Mouse (Mus musculus) forebrain, embryonic 15.5 days (tissue): ENCODE measurements around the gene Coro2b. TPM values are rescaled to one million over a fixed set of nuclear protein-coding genes. Genes with fewer than 3 reads are reported as not detected.
A peak's percentile ranks its signal among the peaks of the same experiment; 100 is the strongest.

ENCODE experiments used
- ATAC-seq: fragments of 200-750 bp; cut with Nextera tagmentation; replicated peaks from 2 replicates; pipeline ENCODE4 v1.8.0; 2017; ENCODE audit warnings: mild to moderate bottlenecking, moderate TSS enrichment, moderate library complexity
- H3K27ac ChIP-seq: fragments of 300-500 bp; sonication (generic); replicated peaks from 2 replicates; pipeline ENCODE4 v1.5.1; 2015; ENCODE audit warnings: mild to moderate bottlenecking, inconsistent platforms
- H3K27me3 ChIP-seq: fragments of 300-500 bp; sonication (generic); 2 replicates; pipeline ENCODE4 v1.6.1; 2015; ENCODE audit warnings: inconsistent platforms
- H3K36me3 ChIP-seq: fragments of 300-500 bp; sonication (generic); 2 replicates; pipeline ENCODE4 v1.6.1; 2015; ENCODE audit warnings: mild to moderate bottlenecking, inconsistent platforms
- H3K4me1 ChIP-seq: fragments of 300-500 bp; sonication (generic); 2 replicates; pipeline ENCODE4 v1.6.1; 2015; ENCODE audit warnings: inconsistent platforms
- H3K4me2 ChIP-seq: fragments of 300-500 bp; sonication (generic); replicated peaks from 2 replicates; pipeline ENCODE4 v1.6.1; 2015; ENCODE audit warnings: mild to moderate bottlenecking, inconsistent platforms
- H3K4me3 ChIP-seq: fragments of 300-500 bp; sonication (generic); 2 replicates; pipeline ENCODE4 v1.5.1; 2015; ENCODE audit warnings: mild to moderate bottlenecking, inconsistent platforms
- H3K9ac ChIP-seq: fragments of 300-500 bp; sonication (generic); replicated peaks from 2 replicates; pipeline ENCODE4 v1.6.1; 2015; ENCODE audit warnings: mild to moderate bottlenecking, inconsistent platforms
- H3K9me3 ChIP-seq: fragments of 300-500 bp; sonication (generic); 2 replicates; pipeline ENCODE4 v1.6.1; 2016; ENCODE audit warnings: inconsistent platforms
- WGBS: fragments of 180-500 bp; shearing (Covaris S2); methylation state at CpG from one replicate; pipeline ENCODE4 v1.1.7; 2015; ENCODE audit warnings: mixed read lengths; 5-methylcytosine and 5-hydroxymethylcytosine counted together
- polyA plus RNA-seq: library from polyadenylated mRNA; unstranded; fragments of >200 nt; fragmentation: Nextera tagmentation; extraction: Ambion mirVana; gene quantifications from 2 replicates; pipeline ENCODE4 v1.2.1, GENCODE M21; 2015

Gene Coro2b
- polyA plus RNA-seq, 1 experiment from 2014 or later = 41.0 TPM

DNA sequence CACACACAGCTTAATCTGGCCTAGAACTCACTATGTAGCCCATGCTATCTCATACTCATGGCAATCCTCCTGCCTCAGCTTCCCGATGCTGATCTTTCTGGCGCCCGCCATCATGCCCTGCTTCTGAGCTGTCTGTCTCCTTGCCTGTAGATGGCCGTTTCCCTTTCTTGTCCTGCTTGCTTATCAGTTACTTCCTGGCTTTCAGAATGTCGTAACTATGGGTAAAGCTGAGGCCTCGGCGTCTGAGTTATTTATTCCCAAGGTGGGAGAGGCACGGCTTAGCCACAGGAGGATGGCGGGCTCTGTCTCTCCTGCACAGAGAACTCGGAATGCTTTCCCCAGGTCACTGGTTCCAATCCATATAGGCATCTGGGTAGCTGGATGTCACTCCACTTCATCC is 113.9 kb downstream of the Coro2b start:
- Histone ChIP-seq H3K4me3 (no peak overlapping the region), H3K4me1 (0 out of 2 replicates have a peak, but pooled peaks cover 4% of the 10 kb centered on the region), H3K4me2 (no peak overlapping the region), H3K9me3 (no peaks in the 10 kb centered on the region), H3K27ac (no peak overlapping the region), H3K27me3 (no peaks in the 10 kb centered on the region), H3K36me3 (peaks cover 42% of the 10 kb centered on the region), H3K9ac (no peak overlapping the region)
- ATAC-seq = no peak
- 95% methylated on average over 10 of the region's 10 CpGs for WGBS

DNA sequence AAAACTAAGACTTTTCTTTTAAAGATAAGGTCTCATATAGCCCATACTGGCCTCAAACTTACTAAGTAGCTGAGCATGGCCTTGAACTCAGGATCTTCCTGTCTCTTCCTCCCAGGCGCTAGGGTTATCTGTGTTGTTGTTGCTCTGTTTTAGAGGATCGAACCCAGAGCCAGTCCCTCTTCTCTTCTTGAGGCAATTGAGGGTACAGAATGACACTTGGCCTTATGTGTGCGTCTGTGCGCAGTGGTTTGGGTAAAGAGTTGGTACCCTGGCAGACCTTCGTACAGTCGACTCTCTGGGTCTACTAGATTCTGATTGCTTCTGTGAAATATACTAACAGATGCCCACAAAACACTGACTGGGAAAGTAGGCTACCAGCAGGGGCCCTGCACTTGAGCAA is 114.9 kb downstream of the Coro2b start:
- no peak overlapping the region for H3K4me2 ChIP-seq
- H3K4me1 ChIP-seq = 0 out of 2 replicates have a peak, but pooled peaks cover 4% of the 10 kb centered on the region
- no peak overlapping the region for H3K9ac ChIP-seq
- H3K27me3 ChIP-seq = no peaks in the 10 kb centered on the region
- H3K9me3 ChIP-seq = no peaks in the 10 kb centered on the region
- ATAC-seq = no peak
- 98% methylated on average over 6 of the region's 6 CpGs for WGBS
- no peak overlapping the region for H3K27ac ChIP-seq
- H3K36me3 ChIP-seq = peaks cover 32% of the 10 kb centered on the region
- H3K4me3 ChIP-seq = no peak overlapping the region

DNA sequence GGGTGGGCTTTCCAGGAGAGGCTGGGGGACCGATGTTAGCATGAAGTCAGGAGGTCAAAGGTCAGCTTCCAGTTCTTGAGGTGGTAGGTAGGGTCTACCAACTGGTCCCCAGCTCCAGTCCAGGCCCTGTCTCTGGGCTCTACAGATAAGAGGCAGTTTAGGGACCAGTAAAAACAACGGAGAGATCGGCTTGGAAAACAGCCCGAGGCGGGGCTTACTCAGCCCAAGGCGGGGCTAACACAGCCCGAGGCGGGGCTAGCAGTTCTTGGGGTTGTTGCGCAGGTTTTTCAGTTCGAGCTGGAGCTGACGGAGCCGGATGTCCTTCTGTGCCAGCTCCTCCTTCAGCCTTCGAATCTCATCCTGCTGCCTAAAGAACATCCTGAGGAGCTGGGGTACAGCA is 115.8 kb downstream of the Coro2b start:
- Histone ChIP-seq H3K27ac (no peak overlapping the region), H3K4me2 (no peak overlapping the region), H3K4me3 (no peak overlapping the region), H3K27me3 (no peaks in the 10 kb centered on the region), H3K36me3 (peaks cover 28% of the 10 kb centered on the region), H3K4me1 (peaks cover 8% of the 10 kb centered on the region; the same call in 1 of the 2 replicates), H3K9me3 (no peaks in the 10 kb centered on the region), H3K9ac (no peak overlapping the region)
- 5% methylated on average over 13 of the region's 13 CpGs for WGBS
- ATAC-seq = peak; percentile 39

DNA sequence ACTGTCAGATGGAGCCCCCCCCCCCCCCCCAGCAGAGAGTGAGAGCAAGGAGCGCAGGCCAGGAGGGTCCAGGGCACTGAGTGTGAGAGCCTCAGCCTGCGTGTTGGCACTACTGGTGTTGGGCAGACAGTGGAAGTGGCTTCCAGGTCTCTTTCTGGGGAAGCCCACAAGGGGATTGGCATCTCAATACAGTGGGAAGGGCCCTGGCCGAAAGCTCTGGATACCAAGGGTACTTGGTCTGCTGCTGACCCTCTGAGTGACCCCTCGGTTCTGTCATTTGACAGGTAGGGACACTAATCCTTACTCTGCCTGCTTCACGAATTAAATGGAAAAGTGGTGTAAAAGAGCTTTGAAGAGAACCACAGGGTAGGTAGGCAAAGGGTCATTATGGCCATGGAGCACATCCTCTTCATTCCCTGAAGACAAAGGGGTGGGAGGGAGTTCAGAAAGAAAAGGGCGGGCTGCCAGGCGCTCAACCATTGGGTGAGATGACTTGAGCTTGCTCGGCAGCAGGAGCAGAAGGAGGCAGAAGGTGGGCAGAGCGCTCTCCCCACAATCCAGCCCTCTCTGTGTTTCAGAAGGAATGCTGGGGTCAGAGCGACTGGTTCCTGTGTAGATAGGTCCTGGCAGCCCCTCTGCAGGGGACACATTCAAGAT is 116.5 kb downstream of the Coro2b start:
- H3K4me2 ChIP-seq = no peak overlapping the region
- no peaks in the 10 kb centered on the region for H3K9me3 ChIP-seq
- WGBS = 38% methylated on average over 10 of the region's 10 CpGs
- peaks cover 27% of the 10 kb centered on the region for H3K36me3 ChIP-seq
- no peaks in the 10 kb centered on the region for H3K27me3 ChIP-seq
- H3K4me1 ChIP-seq = peaks cover 12% of the 10 kb centered on the region
- no peak overlapping the region for H3K9ac ChIP-seq
- no peak overlapping the region for H3K27ac ChIP-seq
- ATAC-seq = no peak
- H3K4me3 ChIP-seq = no peak overlapping the region

DNA sequence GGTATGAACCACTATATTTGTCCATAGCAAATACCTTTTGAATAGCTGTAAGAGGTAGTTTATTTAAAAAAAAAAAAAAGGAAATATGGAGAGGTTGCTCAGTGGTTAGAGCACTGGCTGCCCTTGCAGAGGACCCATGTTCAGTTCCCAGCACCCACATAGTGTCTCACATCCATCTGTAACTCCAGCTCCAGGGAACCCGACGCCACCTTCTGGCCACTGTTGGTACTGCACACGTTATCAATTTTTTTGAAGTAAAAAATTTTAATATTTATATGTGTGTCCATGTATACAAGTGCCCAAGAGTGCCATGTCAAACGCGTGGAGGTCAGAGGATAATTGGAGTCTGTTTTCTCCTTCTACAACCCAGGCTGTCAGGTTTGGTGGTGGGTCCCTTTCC is 118.1 kb downstream of the Coro2b start:
- Histone ChIP-seq H3K9me3 (no peaks in the 10 kb centered on the region), H3K36me3 (peaks cover 12% of the 10 kb centered on the region; the same call in 1 of the 2 replicates), H3K4me1 (peaks cover 17% of the 10 kb centered on the region), H3K4me2 (no peak overlapping the region), H3K4me3 (no peak overlapping the region), H3K27me3 (no peaks in the 10 kb centered on the region), H3K27ac (no peak overlapping the region), H3K9ac (no peak overlapping the region)
- 67% methylated on average over 5 of the region's 5 CpGs for WGBS
- no peak for ATAC-seq

DNA sequence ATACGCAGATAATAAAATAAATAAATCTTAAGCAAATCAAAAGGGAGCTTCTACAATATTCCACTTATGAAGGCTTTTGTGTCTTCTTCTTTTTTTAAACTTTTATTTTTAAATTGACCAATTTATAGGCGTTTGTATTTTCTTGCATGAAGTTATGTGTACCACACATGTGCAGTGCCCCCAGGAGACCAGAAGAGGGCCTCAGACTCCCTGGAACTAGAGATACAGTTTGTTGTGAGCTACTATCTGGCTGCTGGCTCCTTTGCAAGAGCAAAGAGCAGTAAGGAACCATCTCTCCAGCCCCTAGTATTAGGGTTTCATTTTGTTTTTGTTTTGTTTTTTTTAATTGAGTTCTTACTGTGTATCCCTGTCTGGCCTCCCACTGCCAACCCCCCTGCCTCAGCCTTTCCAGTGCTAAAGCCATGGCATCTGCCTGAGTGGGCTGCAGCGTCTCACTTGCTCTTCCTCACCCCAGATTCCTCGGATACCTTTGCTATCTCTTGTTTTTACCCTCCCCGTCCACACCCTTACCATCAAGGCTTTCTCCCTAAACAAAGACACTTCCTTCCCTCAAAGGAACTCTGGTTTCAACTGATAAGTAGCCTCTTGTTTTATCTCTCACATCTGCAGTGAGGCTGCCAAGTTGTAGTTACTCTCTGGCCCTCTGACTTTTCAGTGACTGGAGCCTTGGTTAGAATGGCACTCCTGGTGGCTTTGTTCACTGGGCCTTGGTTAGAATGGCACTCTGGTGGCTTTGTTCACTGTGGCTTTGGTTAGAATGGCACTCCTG is 129.3 kb downstream of the Coro2b start:
- 88% methylated on average over 5 of the region's 5 CpGs for WGBS
- Histone ChIP-seq H3K4me3 (no peak overlapping the region), H3K27me3 (no peaks in the 10 kb centered on the region), H3K27ac (no peak overlapping the region), H3K4me1 (no peaks in the 10 kb centered on the region), H3K4me2 (no peak overlapping the region), H3K9ac (no peak overlapping the region), H3K9me3 (no peaks in the 10 kb centered on the region), H3K36me3 (no peaks in the 10 kb centered on the region)
- ATAC-seq = no peak

DNA sequence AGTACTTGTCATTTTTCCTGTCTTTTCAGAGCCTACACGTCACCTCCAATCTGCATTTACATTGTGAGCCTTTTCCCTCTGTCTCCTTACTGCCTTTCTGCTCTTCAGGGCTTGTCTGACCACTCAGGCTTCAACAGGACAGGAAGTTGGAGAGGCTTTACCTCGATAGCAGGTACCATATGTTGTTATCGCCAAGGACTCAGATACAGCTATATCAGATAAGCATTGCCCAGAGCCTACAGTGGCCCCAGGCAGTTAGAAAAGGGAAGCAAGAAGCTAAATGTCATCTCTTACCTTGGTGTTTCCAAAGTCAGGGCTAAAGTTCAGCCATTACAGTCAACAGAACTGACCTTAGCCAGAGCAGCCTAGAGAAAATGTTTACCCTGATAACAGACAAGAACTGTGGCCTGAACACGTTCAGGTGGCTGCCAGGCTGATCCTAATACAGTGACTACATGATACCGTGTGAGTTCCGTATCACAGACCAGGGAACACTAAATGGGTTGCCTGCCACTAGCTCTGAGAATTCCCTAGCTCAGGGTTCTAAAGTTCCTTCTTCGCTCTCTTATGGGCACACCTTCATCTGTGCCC is 130.3 kb downstream of the Coro2b start:
- Histone ChIP-seq H3K27me3 (no peaks in the 10 kb centered on the region), H3K9me3 (no peaks in the 10 kb centered on the region), H3K36me3 (no peaks in the 10 kb centered on the region), H3K4me1 (no peaks in the 10 kb centered on the region), H3K9ac (no peak overlapping the region), H3K4me3 (no peak overlapping the region), H3K4me2 (no peak overlapping the region), H3K27ac (no peak overlapping the region)
- 85% methylated on average over 7 of the region's 7 CpGs for WGBS
- no peak for ATAC-seq

DNA sequence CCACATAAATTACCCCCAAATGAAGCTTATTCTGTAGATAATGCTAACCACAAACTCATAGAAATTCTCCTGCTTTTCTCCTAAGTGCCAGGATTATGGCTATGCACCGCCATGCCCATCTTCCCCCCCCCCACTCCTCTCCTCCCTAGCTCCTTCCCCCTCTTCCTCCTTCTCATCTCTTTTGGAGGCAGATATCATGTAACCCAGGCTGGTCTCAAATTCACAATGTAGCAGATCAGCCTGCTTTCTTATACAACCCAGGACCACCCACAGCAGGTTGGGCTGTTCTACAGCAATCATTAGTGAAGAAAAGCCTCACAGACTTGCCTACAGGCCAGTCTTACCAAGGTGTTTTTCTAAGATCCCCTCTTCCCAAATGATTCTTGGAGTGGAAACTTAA is 135.3 kb downstream of the Coro2b start:
- no peaks in the 10 kb centered on the region for H3K4me1 ChIP-seq
- H3K27ac ChIP-seq = no peak overlapping the region
- no peak for ATAC-seq
- 68% methylated on average over 1 of the region's 1 CpGs for WGBS
- H3K9ac ChIP-seq = no peak overlapping the region
- H3K4me2 ChIP-seq = no peak overlapping the region
- H3K36me3 ChIP-seq = no peaks in the 10 kb centered on the region
- no peaks in the 10 kb centered on the region for H3K9me3 ChIP-seq
- H3K4me3 ChIP-seq = no peak overlapping the region
- no peaks in the 10 kb centered on the region for H3K27me3 ChIP-seq

DNA sequence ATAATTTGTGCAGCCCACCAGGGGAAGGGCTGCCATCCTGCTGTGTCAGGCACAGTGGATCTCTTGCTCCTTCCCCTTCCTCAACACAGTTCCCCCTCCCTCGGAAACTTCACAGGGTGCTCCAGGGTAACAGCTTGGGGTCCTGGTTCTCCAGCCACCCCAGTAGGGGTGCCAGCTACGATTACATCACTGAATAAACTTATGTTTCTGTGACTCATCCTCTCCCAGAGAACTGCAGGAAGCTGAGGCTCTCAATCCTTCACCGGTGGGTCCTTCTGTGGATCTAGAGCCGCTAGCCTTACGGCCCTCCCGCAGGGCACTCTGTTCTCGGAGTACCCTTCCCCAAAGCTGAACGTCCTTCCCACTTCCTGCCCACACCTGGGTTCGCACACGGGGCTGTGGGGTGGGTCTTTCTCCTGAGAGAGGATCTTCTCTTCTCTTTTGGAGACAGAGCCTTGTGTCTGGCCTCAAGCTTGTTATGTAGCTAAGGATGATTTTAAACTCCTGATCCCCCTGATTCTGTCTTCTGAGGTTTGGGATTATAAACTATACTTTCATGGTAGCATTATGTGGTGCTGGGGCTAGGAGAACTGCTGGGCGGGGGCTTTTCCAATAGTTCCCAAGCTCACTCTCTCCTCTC is 136.2 kb downstream of the Coro2b start:
- no peak for ATAC-seq
- Histone ChIP-seq H3K27me3 (no peaks in the 10 kb centered on the region), H3K4me3 (no peak overlapping the region), H3K36me3 (no peaks in the 10 kb centered on the region), H3K4me2 (no peak overlapping the region), H3K27ac (no peak overlapping the region), H3K9ac (no peak overlapping the region), H3K4me1 (no peaks in the 10 kb centered on the region), H3K9me3 (no peaks in the 10 kb centered on the region)
- 73% methylated on average over 11 of the region's 11 CpGs for WGBS

DNA sequence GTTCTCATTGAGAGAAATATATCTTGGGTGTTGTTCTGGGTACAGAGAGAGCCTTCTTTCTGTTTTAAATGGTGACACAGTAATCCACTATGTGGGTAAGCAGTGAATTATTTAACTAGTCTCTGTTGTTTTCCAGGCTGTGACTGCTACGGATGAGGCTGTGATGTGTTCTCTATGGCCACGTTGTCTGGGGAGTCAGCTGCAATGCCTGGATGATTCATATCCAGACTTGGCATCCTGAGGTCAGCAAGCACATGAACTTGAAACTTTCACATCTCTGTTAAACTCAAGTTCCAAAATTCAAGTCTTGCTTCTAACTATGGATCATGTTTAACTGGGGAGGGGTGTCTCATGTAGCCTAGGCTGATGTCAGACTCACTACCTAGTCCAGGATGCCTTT is 142.7 kb downstream of the Coro2b start:
- no peaks in the 10 kb centered on the region for H3K9me3 ChIP-seq
- H3K9ac ChIP-seq = no peak overlapping the region
- H3K4me1 ChIP-seq = no peaks in the 10 kb centered on the region
- no peak overlapping the region for H3K27ac ChIP-seq
- H3K27me3 ChIP-seq = no peaks in the 10 kb centered on the region
- no peak overlapping the region for H3K4me2 ChIP-seq
- ATAC-seq = no peak
- 77% methylated on average over 2 of the region's 2 CpGs for WGBS
- no peak overlapping the region for H3K4me3 ChIP-seq
- no peaks in the 10 kb centered on the region for H3K36me3 ChIP-seq

DNA sequence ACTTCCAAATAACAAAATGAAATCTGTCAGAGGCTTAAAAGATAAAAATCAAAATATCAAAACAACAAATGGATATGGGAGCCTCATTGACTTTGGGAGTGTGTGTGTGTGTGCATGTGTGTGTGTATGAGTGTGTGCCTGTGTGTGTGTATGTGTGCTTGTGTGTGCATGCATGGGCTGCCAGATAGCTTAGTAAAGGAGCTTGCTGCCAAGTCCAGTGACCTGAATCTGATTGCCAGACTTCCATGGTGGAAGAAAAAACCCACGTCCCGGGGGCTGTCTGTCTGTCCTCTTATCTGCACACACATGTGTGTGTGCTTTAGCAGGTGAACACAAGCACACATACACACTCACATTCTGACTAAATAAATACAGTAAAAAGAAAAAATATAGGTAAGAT is 143.3 kb downstream of the Coro2b start:
- 73% methylated on average over 2 of the region's 2 CpGs for WGBS
- H3K27ac ChIP-seq = no peak overlapping the region
- H3K9ac ChIP-seq = no peak overlapping the region
- no peaks in the 10 kb centered on the region for H3K9me3 ChIP-seq
- no peak for ATAC-seq
- no peak overlapping the region for H3K4me2 ChIP-seq
- H3K36me3 ChIP-seq = no peaks in the 10 kb centered on the region
- H3K4me3 ChIP-seq = no peak overlapping the region
- H3K27me3 ChIP-seq = no peaks in the 10 kb centered on the region
- no peaks in the 10 kb centered on the region for H3K4me1 ChIP-seq

DNA sequence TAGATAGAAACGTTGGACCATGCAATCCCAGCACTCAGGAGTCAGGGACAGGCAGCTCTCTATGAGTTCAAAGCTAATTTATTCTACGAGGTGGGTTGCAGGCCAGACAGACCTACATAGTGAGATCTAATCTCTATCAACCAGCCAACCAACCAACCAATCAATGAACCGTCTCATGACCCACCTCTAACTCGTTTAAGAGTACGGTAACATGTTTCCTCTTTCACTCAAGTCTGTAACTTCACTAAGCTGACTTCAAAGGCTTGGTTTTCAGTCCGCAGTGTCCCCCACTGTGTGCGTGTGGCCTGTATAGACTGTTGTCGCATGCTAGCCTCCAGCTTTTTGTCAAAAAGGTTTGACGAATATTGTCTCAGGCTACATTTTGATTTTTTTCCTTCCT is 147.1 kb downstream of the Coro2b start:
- ATAC-seq = no peak
- no peaks in the 10 kb centered on the region for H3K36me3 ChIP-seq

More for the DNA sequence above, 147.1 kb downstream of the Coro2b start:
- no peak overlapping the region for H3K9ac ChIP-seq
- H3K4me2 ChIP-seq = no peak overlapping the region
- H3K9me3 ChIP-seq = no peaks in the 10 kb centered on the region
- 56% methylated on average over 9 of the region's 9 CpGs for WGBS
- no peak overlapping the region for H3K27ac ChIP-seq
- no peak overlapping the region for H3K4me3 ChIP-seq
- H3K4me1 ChIP-seq = no peaks in the 10 kb centered on the region
- H3K27me3 ChIP-seq = no peaks in the 10 kb centered on the region
